Mouse (Mus musculus) spleen, postnatal 4 days (tissue): ENCODE results near the gene Polr2l.
A peak's percentile ranks its signal among the peaks of the same experiment; 100 is the strongest.

Source experiments
- DNase-seq, 2 experiments: peaks; one replicate each; pipeline ENCODE4 v3.0.0; 2022; ENCODE audit warnings: low spot score in 2 of 2

Polr2l gene

DNA sequence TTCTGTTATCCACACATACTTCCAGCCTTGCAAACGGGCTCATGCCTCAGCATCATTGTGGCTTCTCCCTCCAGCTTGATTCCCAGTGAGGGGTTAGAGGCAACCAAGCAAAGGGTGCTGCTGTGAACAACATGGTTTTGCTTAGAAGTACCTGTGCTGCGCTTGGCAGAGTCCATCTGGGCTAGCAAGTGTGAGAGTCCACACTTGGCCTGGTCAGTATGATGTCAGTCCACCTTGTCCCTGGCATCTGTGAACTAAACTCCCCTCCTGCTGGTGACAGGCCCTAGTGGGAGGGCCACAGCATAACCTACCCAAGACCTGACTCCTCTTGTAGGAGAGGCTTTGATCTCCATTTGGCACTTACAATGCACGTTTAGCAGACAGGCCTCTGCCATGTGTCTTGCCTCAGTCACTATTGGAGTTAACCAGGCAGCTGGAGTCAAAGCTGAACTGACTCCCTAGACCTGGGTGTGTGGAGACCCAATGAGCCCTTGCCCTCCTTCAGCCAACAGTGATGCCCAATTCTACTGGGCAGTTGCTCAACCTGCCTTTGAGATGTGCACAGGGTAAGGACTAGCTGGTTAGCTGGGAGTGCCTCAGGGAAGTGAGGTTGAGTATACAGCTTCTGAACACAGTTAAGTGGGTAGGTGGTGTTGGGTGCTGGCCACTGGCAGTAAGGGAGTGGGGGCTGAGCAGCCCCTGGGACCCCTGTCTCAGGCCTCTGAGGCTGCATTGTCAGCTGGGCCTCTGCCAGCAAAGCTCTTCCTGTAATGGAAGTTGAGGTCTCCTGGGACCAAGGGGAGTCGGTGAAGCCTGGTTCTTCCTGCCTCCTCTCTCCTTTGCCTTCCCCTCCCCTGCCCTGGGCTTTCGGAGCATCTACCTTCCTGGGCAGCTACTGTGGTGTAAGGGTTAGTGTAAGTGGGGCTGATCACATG lies 9.5 kb upstream of the Polr2l start:
- no peak for DNase-seq

DNA sequence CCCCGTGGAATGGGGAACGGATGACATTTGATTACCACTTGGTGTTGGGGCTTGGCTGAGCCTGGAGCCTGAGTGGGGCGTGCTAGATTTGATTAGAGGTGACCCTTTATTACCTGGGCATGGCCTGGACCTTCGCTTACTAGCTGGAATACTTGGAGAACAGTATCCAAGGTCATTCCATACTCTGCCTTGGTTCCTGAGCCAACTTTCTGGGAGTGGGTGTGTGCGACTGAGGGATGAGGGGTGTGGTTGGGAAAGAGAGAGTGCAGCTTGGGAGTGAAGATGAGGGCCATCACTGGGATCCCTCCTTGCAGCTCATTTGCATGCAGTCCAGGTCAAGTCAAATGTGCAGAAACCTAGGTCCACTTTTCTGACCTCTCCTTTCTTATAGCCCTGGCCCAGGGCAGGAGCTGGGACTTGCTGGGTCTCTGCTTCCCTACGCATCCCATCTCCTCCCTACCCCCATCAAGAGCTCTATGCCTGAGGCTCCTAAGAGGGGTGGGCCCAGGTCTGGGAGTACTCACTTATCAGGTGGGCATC lies 8.3 kb upstream of the Polr2l start:
- DNase-seq, result no peak

DNA sequence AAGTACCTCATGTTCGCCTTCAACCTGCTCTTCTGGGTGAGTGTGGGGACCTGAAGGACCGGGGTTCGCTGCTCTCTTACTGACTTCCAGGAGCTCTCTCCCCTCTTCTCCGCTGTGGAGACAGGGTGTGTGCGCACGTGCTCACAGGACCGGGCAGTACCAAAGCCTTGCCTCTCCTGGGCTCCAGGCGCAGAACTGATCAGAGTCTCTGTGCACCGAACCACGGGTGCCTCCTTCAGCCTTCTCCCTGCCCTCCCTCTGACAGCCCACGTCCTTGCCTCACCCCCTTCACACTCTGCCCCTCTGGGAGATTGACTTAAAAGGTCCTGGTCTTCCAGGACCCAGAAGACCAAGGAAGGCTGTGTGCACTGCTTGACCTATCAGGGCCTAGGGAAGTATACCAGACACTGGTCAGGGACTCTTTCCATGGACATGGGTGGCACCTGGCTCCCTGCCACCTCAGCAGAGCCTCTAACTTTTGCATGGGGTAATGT lies 7.6 kb upstream of the Polr2l start:
- no peak for DNase-seq

DNA sequence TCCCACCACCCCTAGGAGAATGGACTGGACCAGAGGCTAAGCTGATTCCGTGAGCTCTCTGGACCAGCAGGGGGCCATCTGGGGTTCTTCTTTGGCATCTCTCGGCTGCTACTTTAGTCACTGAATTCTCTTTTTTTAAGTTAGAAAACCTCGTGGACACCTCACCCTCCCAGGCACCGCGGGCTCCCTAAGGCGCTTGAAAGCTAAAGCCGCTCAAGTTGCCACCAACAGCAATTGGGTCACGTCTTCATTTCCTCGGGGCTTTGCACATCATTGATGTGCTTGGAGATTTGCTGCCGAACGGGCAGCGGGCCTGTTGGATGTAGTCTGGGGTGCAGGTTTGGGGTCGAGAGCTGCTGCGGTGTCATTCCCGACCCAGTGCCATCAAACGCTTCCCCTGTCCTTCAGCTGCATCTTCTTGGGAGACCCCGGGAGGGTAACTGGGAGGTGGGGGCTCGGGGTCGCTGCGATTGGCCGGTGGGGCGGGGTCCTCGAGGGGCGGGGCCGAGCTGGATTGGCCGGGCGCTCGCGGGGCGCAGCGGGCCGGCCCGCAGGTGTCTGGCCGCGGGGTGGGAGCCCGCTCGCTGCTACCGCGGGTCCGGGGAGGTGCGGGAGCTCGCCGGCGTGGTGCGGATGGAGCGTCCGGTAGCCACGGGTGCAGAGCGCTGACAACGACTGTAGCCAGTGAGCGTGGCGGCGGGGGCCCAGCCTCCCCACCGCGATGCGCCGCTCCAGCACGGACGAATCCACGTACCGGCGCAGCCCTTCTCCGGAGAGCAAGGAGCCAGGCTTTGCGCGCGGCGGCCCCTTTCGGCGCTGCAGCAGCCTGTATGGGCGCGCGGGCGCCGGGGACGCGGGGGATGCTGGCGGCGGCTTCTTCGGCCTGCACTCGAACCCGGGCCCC lies 6.8 kb upstream of the Polr2l start:
- no peak for DNase-seq

DNA sequence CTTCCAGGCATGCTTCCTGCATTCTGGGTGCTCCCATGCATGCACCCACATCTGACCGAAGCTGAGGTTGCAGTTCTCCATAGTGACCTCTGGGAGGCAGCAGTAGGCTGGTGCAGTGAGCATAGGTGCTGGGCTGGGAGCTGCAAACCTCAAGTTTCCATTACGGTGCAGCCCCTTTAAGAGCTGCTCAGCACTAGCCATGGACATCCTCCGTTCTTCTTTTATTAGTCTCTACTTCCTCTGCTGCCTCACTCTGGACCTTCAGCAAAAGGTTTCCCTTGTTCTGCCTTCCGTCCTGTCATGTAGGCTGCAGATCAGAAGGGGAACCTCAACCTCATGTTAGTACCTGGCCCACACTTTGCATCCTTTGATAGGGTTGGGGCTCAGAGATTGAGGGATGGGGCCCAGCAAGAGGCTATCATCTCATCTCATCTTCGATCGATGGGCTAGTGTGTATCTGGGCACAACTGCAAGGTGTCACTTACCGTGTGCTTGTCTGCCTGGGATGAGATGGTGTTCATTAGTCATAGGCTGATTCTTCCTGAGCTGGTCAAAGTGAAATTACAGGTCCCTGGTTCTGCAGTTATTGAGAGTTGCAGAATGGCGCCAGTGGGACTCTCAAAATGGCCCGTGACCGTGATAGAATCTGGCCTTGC lies 6.0 kb upstream of the Polr2l start:
- peak; percentile 70 to 86 for DNase-seq

GRCm38 (mm10) chr7:141478270-141478748 lies 3.4 kb upstream of the Polr2l start:
- no peak for DNase-seq

DNA sequence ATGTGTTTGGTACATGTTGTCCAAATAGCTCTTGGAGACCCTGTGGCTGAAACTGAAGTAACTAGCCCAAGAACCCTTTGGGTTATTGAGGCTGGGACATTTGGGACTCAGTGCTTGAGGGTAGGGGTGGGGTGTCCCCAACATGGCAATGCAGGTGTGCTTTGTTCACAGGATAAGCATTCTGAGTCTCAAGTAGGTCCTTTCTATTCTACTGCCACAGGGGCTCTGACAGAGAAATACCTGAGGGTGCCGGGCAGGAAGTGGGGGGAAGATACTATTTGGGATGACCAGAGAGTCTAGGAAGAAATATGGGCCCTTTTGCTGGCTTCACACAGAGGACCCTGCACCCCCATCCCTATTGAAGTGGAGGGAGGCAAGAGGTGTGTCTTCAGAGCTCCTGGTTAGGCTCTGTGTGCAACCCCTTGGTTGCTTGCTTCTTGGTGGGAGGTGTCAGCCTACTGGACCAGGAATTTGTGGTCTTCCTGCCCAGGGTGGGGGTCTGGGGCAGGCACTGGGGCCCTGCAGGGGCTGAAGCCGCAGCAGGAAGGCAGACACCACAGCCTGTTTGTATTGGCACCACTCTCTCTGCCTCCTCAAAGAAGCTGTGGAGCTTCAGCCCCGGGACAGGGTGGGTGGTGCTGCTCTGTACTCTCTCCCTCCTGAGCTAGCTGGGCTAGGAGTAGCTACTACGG lies 2.8 kb upstream of the Polr2l start:
- no peak for DNase-seq

DNA sequence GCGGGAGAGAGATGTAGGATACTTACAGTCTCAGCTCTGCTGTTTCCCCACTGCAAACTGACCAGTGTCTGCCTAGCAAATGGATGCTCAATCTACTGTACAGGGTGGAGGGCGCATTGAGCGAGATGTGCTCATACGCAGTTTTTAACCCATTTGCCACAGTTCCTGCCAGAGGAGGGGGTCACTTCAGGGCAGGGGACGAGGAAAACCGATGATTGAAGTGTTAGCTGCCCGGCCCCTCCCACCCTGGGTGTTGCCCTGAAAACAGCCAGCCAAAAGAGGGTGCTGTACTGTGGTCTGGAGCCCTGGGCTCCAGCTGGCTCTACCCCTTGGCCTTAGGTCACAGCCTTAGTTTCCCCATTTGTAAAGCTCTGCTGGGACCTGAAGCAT lies 2.0 kb upstream of the Polr2l start:
- DNase-seq, result no peak

GRCm38 (mm10) chr7:141476226-141476980 lies 1.5 kb upstream of the Polr2l start:
- no peak for DNase-seq

DNA sequence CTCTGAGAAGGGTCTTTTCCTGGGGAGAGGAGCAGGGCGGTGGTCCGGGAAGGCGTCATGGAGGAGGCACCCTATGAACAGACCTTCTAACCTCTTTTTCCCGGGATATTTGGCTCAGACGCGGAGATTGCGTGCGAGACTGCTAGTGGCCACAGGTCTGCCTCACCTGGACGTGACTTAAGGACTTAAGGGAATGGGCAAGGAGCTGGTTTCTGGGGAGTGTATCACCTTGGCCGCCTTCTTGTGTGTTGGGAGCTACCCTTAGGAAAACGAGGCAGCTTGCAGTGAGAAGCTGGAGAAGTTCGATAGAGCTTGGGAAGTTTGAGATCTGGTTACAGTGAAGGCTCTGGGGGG lies 850 bp upstream of the Polr2l start:
- no peak for DNase-seq

- no peak for DNase-seq
Measured at GRCm38 (mm10) chr7:141474160-141474559, 772 bp downstream of the Polr2l start.

DNA sequence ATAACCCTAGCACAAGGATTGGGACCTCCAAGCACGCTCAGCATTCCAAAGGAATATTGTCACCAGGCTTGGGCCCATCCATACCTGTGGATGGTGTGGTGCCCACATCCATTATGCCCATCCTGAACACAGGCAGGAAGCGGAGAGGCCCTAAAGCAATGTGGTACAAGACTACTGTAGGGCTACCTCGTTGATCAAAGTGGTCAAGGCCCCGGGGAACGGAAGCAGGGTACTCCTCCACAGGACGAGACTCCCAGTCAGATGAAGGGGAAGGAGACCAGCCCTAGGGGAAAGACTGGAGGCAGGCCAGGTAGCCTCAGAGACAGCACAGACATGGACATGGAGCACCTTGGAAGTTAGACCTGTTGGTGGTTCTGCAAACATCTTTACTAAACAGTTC lies 2.2 kb downstream of the Polr2l start:
- DNase-seq, result no peak

DNA sequence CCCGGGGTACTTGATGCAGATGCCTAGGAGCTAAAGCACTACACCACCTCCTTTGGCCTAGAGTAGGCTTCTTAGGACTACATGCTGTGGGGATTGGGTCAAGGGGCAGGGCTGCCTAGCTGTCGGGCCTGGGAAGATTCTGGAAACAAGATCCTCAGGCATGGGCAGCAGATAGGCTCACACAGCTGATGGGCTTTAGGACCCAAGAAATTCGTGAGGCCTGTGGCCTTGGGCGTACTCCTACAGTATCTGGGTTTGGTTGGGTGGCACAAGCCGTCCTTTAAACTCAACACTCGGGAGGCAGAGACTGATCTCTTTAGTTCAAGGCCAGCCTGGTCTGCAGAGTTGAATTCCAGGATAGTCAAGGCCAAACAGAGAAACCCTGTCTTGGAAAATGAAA lies 2.7 kb downstream of the Polr2l start:
- no peak for DNase-seq

DNA sequence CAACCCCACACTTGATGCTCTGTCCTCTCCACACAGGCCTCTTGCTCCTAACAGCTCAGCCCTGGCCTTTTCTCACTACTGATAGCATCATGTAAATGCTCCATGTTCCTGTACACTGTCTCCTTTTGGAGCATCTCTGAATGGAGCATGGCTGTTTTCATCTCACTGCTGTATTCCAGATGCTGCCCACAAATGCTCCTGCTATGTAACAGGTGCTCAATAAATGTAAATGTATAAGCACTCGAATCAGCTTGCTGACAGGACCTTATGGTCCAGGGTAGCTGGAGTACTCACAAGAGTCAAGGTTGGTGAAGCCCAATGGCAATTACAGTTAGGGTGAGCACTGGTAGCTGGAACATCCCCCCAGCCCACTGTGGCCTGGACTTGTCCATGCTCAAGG lies 3.7 kb downstream of the Polr2l start:
- DNase-seq, result no peak

- DNase-seq, result no peak
Measured at GRCm38 (mm10) chr7:141470637-141470944, 4.3 kb downstream of the Polr2l start.

- no peak for DNase-seq
Measured at GRCm38 (mm10) chr7:141469901-141470636, 4.9 kb downstream of the Polr2l start.

GRCm38 (mm10) chr7:141469352-141469751 lies 5.6 kb downstream of the Polr2l start:
- DNase-seq, result peak in 1 of 2 experiments; percentile 59

DNA sequence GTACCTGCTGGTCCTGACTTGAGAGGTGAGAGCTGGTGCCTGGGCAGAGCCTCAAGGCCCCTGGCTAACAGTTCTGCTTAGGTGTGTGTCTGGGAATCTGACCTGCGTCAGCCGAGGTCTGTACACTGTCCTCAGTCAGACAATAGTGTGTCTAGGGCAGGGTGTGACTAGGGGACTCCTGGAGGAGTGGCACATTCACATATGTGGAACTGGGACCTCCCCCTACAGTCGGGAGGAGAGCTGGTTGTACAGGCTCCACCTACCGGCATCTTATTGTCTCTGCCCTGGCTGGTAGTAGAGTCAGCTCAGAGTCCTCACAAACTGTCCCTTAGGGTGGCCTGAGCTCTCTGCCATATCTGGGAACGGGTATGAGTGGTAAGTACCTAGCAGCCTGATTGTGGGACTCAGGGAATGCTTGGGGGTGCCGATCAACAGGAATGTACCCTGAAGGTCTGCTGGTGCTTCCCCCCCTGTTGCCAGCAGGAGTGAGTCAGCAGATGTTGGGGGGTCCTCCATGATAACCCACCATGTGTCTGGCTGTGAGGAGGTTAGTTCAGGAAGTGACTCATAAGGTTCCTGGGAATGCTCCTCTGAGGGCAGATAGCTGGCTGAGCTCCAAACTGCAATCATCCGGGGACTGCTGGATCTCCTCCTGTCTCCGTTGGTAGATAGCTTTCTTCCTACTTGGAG lies 6.3 kb downstream of the Polr2l start:
- DNase-seq, result peak; percentile 68 to 74

GRCm38 (mm10) chr7:141468164-141468521 lies 6.8 kb downstream of the Polr2l start:
- DNase-seq, result peak in 1 of 2 experiments; percentile 66
